Mouse (Mus musculus): Measurements from ENCODE around the gene Khdrbs1. TPM values are rescaled to one million over a fixed set of nuclear protein-coding genes. Genes with fewer than 3 reads are reported as not detected.

The Khdrbs1 gene
- polyA plus RNA-seq, 1 experiment from 2014 or later, result 105 TPM

DNA sequence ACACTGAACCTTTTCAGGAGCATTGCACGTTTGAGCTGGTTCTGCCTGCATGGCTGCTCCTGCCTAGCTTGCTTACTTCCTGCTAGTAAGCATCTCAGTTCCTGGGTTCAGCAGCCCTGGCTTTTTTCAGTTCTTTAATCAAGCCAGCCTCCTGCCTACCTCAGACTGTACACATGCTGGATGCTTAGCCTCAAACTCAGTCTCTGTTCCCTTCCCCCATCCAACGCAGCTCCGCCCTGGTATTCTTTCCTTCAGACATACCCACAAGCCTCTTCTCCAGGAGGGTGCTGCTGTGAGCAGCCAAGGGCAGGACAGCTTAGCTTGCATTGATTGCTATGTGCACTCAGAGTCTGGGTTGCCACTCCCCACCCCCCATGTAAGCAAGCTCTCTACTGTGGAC lies 12.6 kb upstream of the Khdrbs1 start:
- no peak for ATAC-seq (ENCODE audit: low read depth)
- H3K36me3 ChIP-seq (ENCODE audit: control insufficient read depth, insufficient read depth, low read length), result no peaks in the 10 kb centered on the region
- H3K27me3 ChIP-seq (ENCODE audit: control insufficient read depth, insufficient read depth, low read length), result no peaks in the 10 kb centered on the region
- 69% methylated on average over 3 of the region's 3 CpGs for WGBS
- H3K27ac ChIP-seq (ENCODE audit: low read depth, low read length), result no peak overlapping the region
- H3K4me3 ChIP-seq (ENCODE audit: low read depth, low read length), result no peak overlapping the region
- H3K4me2 ChIP-seq (ENCODE audit: low read depth, low read length), result no peak overlapping the region
- no peaks in the 10 kb centered on the region for H3K4me1 ChIP-seq (ENCODE audit: control insufficient read depth, insufficient read depth, low read length)
- H3K9ac ChIP-seq (replicated peaks; ENCODE audit: low read depth, low read length), result no peak overlapping the region
- no peaks in the 10 kb centered on the region for H3K9me3 ChIP-seq (ENCODE audit: control insufficient read depth, low read length)

DNA sequence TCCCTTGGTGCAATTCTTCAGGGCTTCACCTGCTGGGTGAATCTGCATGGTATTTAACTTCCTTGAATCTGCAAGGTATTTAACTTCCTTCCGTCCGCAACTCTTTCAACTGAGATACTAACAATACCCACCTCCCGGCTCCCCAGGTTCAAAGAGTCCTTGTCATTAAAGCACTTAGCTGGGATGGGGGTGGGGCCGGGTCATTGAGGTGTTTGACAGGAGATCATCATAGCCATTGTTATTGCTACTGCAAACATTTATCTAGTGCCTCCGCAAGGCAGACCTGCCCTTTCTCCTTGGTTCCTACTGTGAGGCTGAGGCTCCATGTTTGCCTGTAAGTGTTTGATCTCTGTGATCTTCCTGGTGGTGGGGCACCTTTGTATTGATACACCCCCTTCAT lies 8.3 kb upstream of the Khdrbs1 start:
- H3K27ac ChIP-seq (ENCODE audit: low read depth, low read length), result no peak overlapping the region
- no peaks in the 10 kb centered on the region for H3K36me3 ChIP-seq (ENCODE audit: control insufficient read depth, insufficient read depth, low read length)
- H3K4me1 ChIP-seq (ENCODE audit: control insufficient read depth, insufficient read depth, low read length), result no peaks in the 10 kb centered on the region
- ATAC-seq (ENCODE audit: low read depth), result no peak
- WGBS, result 18% methylated on average over 5 of the region's 5 CpGs
- H3K27me3 ChIP-seq (ENCODE audit: control insufficient read depth, insufficient read depth, low read length), result no peaks in the 10 kb centered on the region
- H3K4me3 ChIP-seq (ENCODE audit: low read depth, low read length), result no peak overlapping the region
- H3K4me2 ChIP-seq (ENCODE audit: low read depth, low read length), result no peak overlapping the region
- H3K9ac ChIP-seq (replicated peaks; ENCODE audit: low read depth, low read length), result no peak overlapping the region
- no peaks in the 10 kb centered on the region for H3K9me3 ChIP-seq (ENCODE audit: control insufficient read depth, low read length)

DNA sequence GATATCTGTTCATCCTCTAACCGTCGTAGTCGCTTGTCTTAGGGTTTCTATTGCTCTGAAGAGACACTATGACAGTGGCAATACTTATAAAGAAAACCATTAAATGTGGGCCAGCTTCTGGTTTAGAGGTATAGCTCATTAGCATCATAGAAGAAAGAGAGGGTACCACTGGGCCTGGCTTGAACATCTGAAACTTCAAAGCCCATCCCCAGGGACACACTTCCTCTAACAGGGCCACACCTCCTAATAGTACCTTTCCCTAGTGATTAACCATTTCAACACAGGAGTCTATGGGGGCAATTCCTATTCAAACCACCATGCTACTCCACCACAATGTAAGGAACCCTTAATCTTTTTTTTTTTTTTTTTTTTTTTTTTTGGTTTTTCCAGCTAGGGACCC lies 4.5 kb upstream of the Khdrbs1 start:
- no peaks in the 10 kb centered on the region for H3K36me3 ChIP-seq (ENCODE audit: control insufficient read depth, insufficient read depth, low read length)
- 50% methylated on average over 3 of the region's 3 CpGs for WGBS
- H3K9ac ChIP-seq (replicated peaks; ENCODE audit: low read depth, low read length), result no peak overlapping the region
- ATAC-seq (ENCODE audit: low read depth), result no peak
- no peak overlapping the region for H3K4me3 ChIP-seq (ENCODE audit: low read depth, low read length)
- H3K9me3 ChIP-seq (ENCODE audit: control insufficient read depth, low read length), result no peaks in the 10 kb centered on the region
- H3K27ac ChIP-seq (ENCODE audit: low read depth, low read length), result no peak overlapping the region
- no peaks in the 10 kb centered on the region for H3K27me3 ChIP-seq (ENCODE audit: control insufficient read depth, insufficient read depth, low read length)
- H3K4me1 ChIP-seq (ENCODE audit: control insufficient read depth, insufficient read depth, low read length), result peaks cover 7% of the 10 kb centered on the region; the same call in 1 of the 2 replicates
- H3K4me2 ChIP-seq (ENCODE audit: low read depth, low read length), result no peak overlapping the region

DNA sequence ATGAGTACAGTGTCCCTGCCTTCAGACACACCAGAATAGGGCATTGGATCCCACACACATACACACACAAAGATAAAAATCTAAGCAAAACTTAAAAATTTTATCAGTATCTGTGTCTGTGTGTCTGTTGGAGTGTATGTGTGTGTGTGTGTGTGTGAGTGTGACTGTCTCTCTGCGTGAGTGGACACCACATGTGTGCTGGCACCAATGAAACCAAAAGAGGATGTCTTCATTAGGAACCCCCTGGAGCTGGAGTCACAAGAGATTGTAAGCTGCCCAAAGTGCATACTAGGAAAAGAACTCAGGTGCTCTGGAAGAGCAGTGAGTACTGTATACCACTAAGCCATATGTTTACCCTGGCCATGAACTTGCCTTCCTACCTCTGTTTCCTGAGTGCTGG lies 4.0 kb upstream of the Khdrbs1 start:
- Histone ChIP-seq H3K27ac (ENCODE audit: low read depth, low read length) (no peak overlapping the region), H3K4me2 (ENCODE audit: low read depth, low read length) (no peak overlapping the region), H3K27me3 (ENCODE audit: control insufficient read depth, insufficient read depth, low read length) (no peaks in the 10 kb centered on the region), H3K9me3 (ENCODE audit: control insufficient read depth, low read length) (no peaks in the 10 kb centered on the region), H3K4me3 (ENCODE audit: low read depth, low read length) (no peak overlapping the region), H3K9ac (replicated peaks; ENCODE audit: low read depth, low read length) (no peak overlapping the region), H3K36me3 (ENCODE audit: control insufficient read depth, insufficient read depth, low read length) (no peaks in the 10 kb centered on the region), H3K4me1 (ENCODE audit: control insufficient read depth, insufficient read depth, low read length) (peaks cover 7% of the 10 kb centered on the region; the same call in 1 of the 2 replicates)
- no peak for ATAC-seq (ENCODE audit: low read depth)
- 81% methylated on average over 1 of the region's 1 CpGs for WGBS

DNA sequence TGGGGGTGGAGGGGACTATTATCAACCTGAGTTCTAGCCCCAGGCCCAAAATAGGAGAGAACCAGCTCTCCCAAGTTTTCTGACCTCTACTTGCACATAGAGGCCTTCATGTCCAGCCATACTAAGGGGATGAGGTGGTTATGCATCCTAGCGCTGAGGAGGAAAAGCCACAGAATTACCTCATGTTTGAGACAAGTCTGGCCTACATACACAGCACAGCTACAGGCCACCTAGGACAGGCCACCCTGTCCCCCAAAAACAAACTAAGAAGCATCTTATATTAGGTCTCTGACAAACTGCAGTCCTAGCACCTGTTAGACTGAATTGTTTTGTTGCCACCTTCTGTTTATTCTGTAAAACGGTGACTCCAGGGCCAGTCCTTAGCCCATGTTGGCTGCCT lies 1.4 kb upstream of the Khdrbs1 start:
- H3K9ac ChIP-seq (replicated peaks; ENCODE audit: low read depth, low read length), result peak overlapping the region; percentile 86
- peak overlapping the region; percentile 72 for H3K4me2 ChIP-seq (ENCODE audit: low read depth, low read length)
- no peaks in the 10 kb centered on the region for H3K9me3 ChIP-seq (ENCODE audit: control insufficient read depth, low read length)
- no peak for ATAC-seq (ENCODE audit: low read depth)
- H3K36me3 ChIP-seq (ENCODE audit: control insufficient read depth, insufficient read depth, low read length), result no peaks in the 10 kb centered on the region
- peak overlapping the region; percentile 100 for H3K4me3 ChIP-seq (ENCODE audit: low read depth, low read length)
- H3K27ac ChIP-seq (ENCODE audit: low read depth, low read length), result peak overlapping the region; percentile 100
- H3K27me3 ChIP-seq (ENCODE audit: control insufficient read depth, insufficient read depth, low read length), result no peaks in the 10 kb centered on the region
- 35% methylated on average over 2 of the region's 2 CpGs for WGBS
- peaks cover 17% of the 10 kb centered on the region for H3K4me1 ChIP-seq (ENCODE audit: control insufficient read depth, insufficient read depth, low read length)

DNA sequence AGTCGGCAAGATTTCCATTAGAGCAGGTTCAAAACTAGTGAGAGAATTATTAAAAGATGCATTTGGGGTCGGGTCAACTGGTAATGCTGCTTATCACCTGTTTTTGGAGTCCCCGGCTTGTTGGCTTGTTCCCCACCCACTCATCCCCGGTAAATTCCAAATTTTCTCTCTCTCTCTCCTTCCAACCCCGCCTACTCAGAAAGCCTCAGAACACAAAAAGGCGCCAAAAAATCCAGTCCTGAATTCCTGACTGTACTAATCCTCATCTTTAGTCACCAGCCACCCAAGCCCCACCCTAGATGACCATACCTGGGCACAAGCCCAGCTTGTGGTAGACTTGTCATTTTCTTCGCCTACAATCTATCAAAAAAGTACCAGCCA lies 897 bp upstream of the Khdrbs1 start:
- Histone ChIP-seq H3K9me3 (ENCODE audit: control insufficient read depth, low read length) (no peaks in the 10 kb centered on the region), H3K4me3 (ENCODE audit: low read depth, low read length) (peak overlapping the region; percentile 100), H3K36me3 (ENCODE audit: control insufficient read depth, insufficient read depth, low read length) (no peaks in the 10 kb centered on the region), H3K9ac (replicated peaks; ENCODE audit: low read depth, low read length) (peak overlapping the region; percentile 86), H3K27ac (ENCODE audit: low read depth, low read length) (peak overlapping the region; percentile 100), H3K4me2 (ENCODE audit: low read depth, low read length) (peak overlapping the region; percentile 72), H3K27me3 (ENCODE audit: control insufficient read depth, insufficient read depth, low read length) (no peaks in the 10 kb centered on the region), H3K4me1 (ENCODE audit: control insufficient read depth, insufficient read depth, low read length) (peaks cover 17% of the 10 kb centered on the region)
- no peak for ATAC-seq (ENCODE audit: low read depth)
- WGBS, result 12% methylated on average over 7 of the region's 7 CpGs

DNA sequence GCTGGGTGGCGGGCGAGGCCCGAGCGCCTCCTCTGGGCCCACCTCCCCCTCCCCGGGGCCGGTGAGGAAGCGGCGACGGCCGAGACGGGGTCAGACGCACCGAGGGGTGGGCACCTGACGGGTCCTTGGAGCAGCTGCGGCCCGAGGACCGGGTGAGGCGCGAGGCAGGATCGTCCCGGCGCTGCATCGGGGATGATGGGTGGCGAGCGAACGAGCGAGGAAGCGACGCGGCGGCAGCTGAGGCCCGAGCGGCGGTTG lies 200 bp downstream of the Khdrbs1 start:
- peak; percentile 56 for ATAC-seq (ENCODE audit: low read depth)
- peak overlapping the region; percentile 100 for H3K4me3 ChIP-seq (ENCODE audit: low read depth, low read length)
- peak overlapping the region; percentile 100 for H3K9ac ChIP-seq (replicated peaks; ENCODE audit: low read depth, low read length)
- peaks cover 19% of the 10 kb centered on the region for H3K4me1 ChIP-seq (ENCODE audit: control insufficient read depth, insufficient read depth, low read length)
- no peaks in the 10 kb centered on the region for H3K27me3 ChIP-seq (ENCODE audit: control insufficient read depth, insufficient read depth, low read length)
- no peaks in the 10 kb centered on the region for H3K36me3 ChIP-seq (ENCODE audit: control insufficient read depth, insufficient read depth, low read length)
- H3K27ac ChIP-seq (ENCODE audit: low read depth, low read length), result peak overlapping the region; percentile 100
- H3K9me3 ChIP-seq (ENCODE audit: control insufficient read depth, low read length), result no peaks in the 10 kb centered on the region
- peak overlapping the region; percentile 80; the same call in 1 of the 2 replicates for H3K4me2 ChIP-seq (ENCODE audit: low read depth, low read length)
- 0% methylated on average over 23 of the region's 34 CpGs for WGBS

DNA sequence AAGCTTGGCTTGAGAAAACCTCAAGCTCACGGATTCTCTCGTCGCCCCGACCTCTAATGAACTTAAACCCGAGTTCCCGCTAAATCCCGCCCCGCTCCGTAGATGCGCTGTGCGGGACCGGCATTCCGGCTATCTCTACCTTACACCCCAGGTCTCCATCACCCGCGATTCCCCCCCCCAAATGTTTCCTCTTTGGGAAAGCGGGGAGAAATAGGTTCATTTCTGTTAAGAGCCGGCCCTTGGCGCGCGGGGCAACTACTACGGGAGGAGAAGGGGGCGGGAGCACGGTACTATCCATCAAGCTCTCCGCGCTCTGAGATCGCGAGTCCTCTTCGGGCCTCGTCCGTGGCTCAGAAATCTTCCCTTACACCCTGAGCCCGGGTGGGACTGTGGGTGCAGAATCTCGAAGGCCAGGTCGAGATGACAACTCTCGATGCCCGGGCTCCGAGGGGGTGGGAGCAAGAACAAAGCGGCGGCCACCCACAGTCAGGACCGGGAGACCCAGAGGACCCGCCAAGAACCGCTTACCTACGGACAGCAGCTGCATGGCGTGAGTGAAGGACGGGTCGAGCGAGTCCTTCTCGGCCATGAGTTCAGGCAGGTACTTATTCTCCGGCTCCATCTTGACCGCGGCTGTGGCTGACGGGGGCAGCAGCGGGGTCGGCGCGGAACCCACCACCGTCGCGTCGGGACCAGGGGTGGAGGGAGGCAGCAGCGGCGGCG lies 691 bp downstream of the Khdrbs1 start:
- Histone ChIP-seq H3K27ac (ENCODE audit: low read depth, low read length) (peak overlapping the region; percentile 100), H3K9me3 (ENCODE audit: control insufficient read depth, low read length) (no peaks in the 10 kb centered on the region), H3K4me1 (ENCODE audit: control insufficient read depth, insufficient read depth, low read length) (peaks cover 19% of the 10 kb centered on the region), H3K27me3 (ENCODE audit: control insufficient read depth, insufficient read depth, low read length) (no peaks in the 10 kb centered on the region), H3K4me3 (ENCODE audit: low read depth, low read length) (peak overlapping the region; percentile 100), H3K9ac (replicated peaks; ENCODE audit: low read depth, low read length) (peak overlapping the region; percentile 100), H3K36me3 (ENCODE audit: control insufficient read depth, insufficient read depth, low read length) (no peaks in the 10 kb centered on the region), H3K4me2 (ENCODE audit: low read depth, low read length) (peak overlapping the region; percentile 80)
- WGBS, result 0% methylated on average over 62 of the region's 62 CpGs
- peak; percentile 3; the same call in 1 of the 2 replicates for ATAC-seq (ENCODE audit: low read depth)

- no peak overlapping the region for H3K27ac ChIP-seq (ENCODE audit: low read depth, low read length)
- peak overlapping the region; percentile 0; the same call in 1 of the 2 replicates for H3K4me3 ChIP-seq (ENCODE audit: low read depth, low read length)
- peaks cover 19% of the 10 kb centered on the region for H3K4me1 ChIP-seq (ENCODE audit: control insufficient read depth, insufficient read depth, low read length)
- 84% methylated on average over 4 of the region's 4 CpGs for WGBS
- H3K4me2 ChIP-seq (ENCODE audit: low read depth, low read length), result peak overlapping the region; percentile 80; the same call in 1 of the 2 replicates
- no peaks in the 10 kb centered on the region for H3K27me3 ChIP-seq (ENCODE audit: control insufficient read depth, insufficient read depth, low read length)
- no peaks in the 10 kb centered on the region for H3K9me3 ChIP-seq (ENCODE audit: control insufficient read depth, low read length)
- no peak for ATAC-seq (ENCODE audit: low read depth)
- no peaks in the 10 kb centered on the region for H3K36me3 ChIP-seq (ENCODE audit: control insufficient read depth, insufficient read depth, low read length)
- no peak overlapping the region for H3K9ac ChIP-seq (replicated peaks; ENCODE audit: low read depth, low read length)
These were observed 2.9 kb downstream of the Khdrbs1 start for GRCm38 (mm10) chr4:129739111-129739645.
